Mouse (Mus musculus): ENCODE results near the gene Tcf7l1.
A peak's percentile ranks its signal among the peaks of the same experiment; 100 is the strongest.

Tcf7l1 gene

GRCm38 (mm10) chr6:72698559-72698958 lies 90.5 kb downstream of the Tcf7l1 start:
- DNase-seq (ENCODE audit: low spot score in 2 of 2) = no peak

GRCm38 (mm10) chr6:72696601-72697335 lies 92.3 kb downstream of the Tcf7l1 start:
- DNase-seq (ENCODE audit: low spot score in 2 of 2) = no peak

GRCm38 (mm10) chr6:72694791-72695204 lies 94.3 kb downstream of the Tcf7l1 start:
- DNase-seq (ENCODE audit: low spot score in 2 of 2) = no peak

- DNase-seq (ENCODE audit: low spot score in 2 of 2) = peak in 1 of 2 experiments; percentile 45
These were observed 94.8 kb downstream of the Tcf7l1 start for GRCm38 (mm10) chr6:72694047-72694790.

- DNase-seq (ENCODE audit: low spot score in 2 of 2) = no peak
These were observed 96.6 kb downstream of the Tcf7l1 start for GRCm38 (mm10) chr6:72692469-72692868.

- DNase-seq (ENCODE audit: low spot score in 2 of 2) = no peak
These were observed 97.5 kb downstream of the Tcf7l1 start for GRCm38 (mm10) chr6:72691549-72691948.

- no peak for DNase-seq (ENCODE audit: low spot score in 2 of 2)
These were observed 98.5 kb downstream of the Tcf7l1 start for GRCm38 (mm10) chr6:72690595-72690994.

- DNase-seq (ENCODE audit: low spot score in 2 of 2) = no peak
These were observed 99.1 kb downstream of the Tcf7l1 start for GRCm38 (mm10) chr6:72690001-72690400.

- DNase-seq (ENCODE audit: low spot score in 2 of 2) = no peak
These were observed 100.0 kb downstream of the Tcf7l1 start for GRCm38 (mm10) chr6:72689046-72689445.

- DNase-seq (ENCODE audit: low spot score in 2 of 2) = peak; percentile 48 to 49
These were observed 103.9 kb downstream of the Tcf7l1 start for GRCm38 (mm10) chr6:72685165-72685564.

GRCm38 (mm10) chr6:72684260-72684805 lies 104.7 kb downstream of the Tcf7l1 start:
- DNase-seq (ENCODE audit: low spot score in 2 of 2) = no peak

GRCm38 (mm10) chr6:72682238-72682637 lies 106.8 kb downstream of the Tcf7l1 start:
- no peak for DNase-seq (ENCODE audit: low spot score in 2 of 2)

- no peak for DNase-seq (ENCODE audit: low spot score in 2 of 2)
These were observed 108.1 kb downstream of the Tcf7l1 start for GRCm38 (mm10) chr6:72680936-72681335.

- DNase-seq (ENCODE audit: low spot score in 2 of 2) = no peak
These were observed 110.4 kb downstream of the Tcf7l1 start for GRCm38 (mm10) chr6:72678631-72679030.

- no peak for DNase-seq (ENCODE audit: low spot score in 2 of 2)
These were observed 111.4 kb downstream of the Tcf7l1 start for GRCm38 (mm10) chr6:72677510-72678220.

- DNase-seq (ENCODE audit: low spot score in 2 of 2) = no peak
These were observed 112.0 kb downstream of the Tcf7l1 start for GRCm38 (mm10) chr6:72677079-72677478.

GRCm38 (mm10) chr6:72676376-72676775 lies 112.7 kb downstream of the Tcf7l1 start:
- DNase-seq (ENCODE audit: low spot score in 2 of 2) = no peak

- DNase-seq (ENCODE audit: low spot score in 2 of 2) = no peak
These were observed 115.3 kb downstream of the Tcf7l1 start for GRCm38 (mm10) chr6:72673751-72674150.

GRCm38 (mm10) chr6:72671129-72671528 lies 117.9 kb downstream of the Tcf7l1 start:
- peak; percentile 57 to 84 for DNase-seq (ENCODE audit: low spot score in 2 of 2)

GRCm38 (mm10) chr6:72667021-72667420 lies 122.0 kb downstream of the Tcf7l1 start:
- peak in 1 of 2 experiments; percentile 57 for DNase-seq (ENCODE audit: low spot score in 2 of 2)

- no peak for DNase-seq (ENCODE audit: low spot score in 2 of 2)
These were observed 124.8 kb downstream of the Tcf7l1 start for GRCm38 (mm10) chr6:72664290-72664689.

- DNase-seq (ENCODE audit: low spot score in 2 of 2) = peak; percentile 56 to 72
These were observed 126.1 kb downstream of the Tcf7l1 start for GRCm38 (mm10) chr6:72663000-72663399.
